Mouse (Mus musculus) heart, postnatal 0 days (tissue): ENCODE data around the gene Gm49380. TPM values are rescaled to one million over a fixed set of nuclear protein-coding genes. Genes with fewer than 3 reads are reported as not detected.

ENCODE experiments used
- ATAC-seq: fragments of 200-750 bp; cut with Nextera tagmentation; 2 replicates; pipeline ENCODE4 v1.8.0; 2017; ENCODE audit warnings: low read depth, moderate number of reproducible peaks, moderate library complexity; ENCODE audit not compliant: insufficient read depth
- DNase-seq: peaks from one replicate; pipeline ENCODE4 v3.0.0-alpha.2; 2016; ENCODE audit warnings: low spot score
- H3K27ac ChIP-seq: fragments of 300-500 bp; sonication (generic); 2 replicates; pipeline ENCODE4 v1.5.1; 2014; ENCODE audit warnings: low read depth, mild to moderate bottlenecking
- H3K27me3 ChIP-seq: fragments of 300-500 bp; sonication (generic); 2 replicates; pipeline ENCODE4 v1.6.1; 2014; ENCODE audit warnings: low read length, mixed read lengths; ENCODE audit not compliant: control insufficient read depth, insufficient read depth
- H3K36me3 ChIP-seq: fragments of 300-500 bp; sonication (generic); replicated peaks from 2 replicates; pipeline ENCODE4 v1.6.1; 2014; ENCODE audit warnings: low read length, mixed read lengths; ENCODE audit not compliant: control insufficient read depth, insufficient read depth
- H3K4me1 ChIP-seq: fragments of 300-500 bp; sonication (generic); 2 replicates; pipeline ENCODE4 v1.6.1; 2014; ENCODE audit warnings: antibody characterized with exemption; ENCODE audit not compliant: control insufficient read depth, insufficient read depth
- H3K4me2 ChIP-seq: fragments of 300-500 bp; sonication (generic); 2 replicates; pipeline ENCODE4 v1.6.1; 2014; ENCODE audit warnings: low read depth, mild to moderate bottlenecking, low read length, moderate library complexity
- H3K4me3 ChIP-seq: fragments of 300-500 bp; sonication (generic); 2 replicates; pipeline ENCODE4 v1.5.1; 2014; ENCODE audit warnings: low read depth, low read length
- H3K9ac ChIP-seq: fragments of 300-500 bp; sonication (generic); replicated peaks from 2 replicates; pipeline ENCODE4 v1.6.1; 2014; ENCODE audit warnings: low read depth, low read length, mixed read lengths
- H3K9me3 ChIP-seq: fragments of 300-500 bp; sonication (generic); replicated peaks from 2 replicates; pipeline ENCODE4 v1.6.1; 2016; ENCODE audit warnings: low read length; ENCODE audit not compliant: control insufficient read depth
- CTCF ChIP-seq: IDR thresholded peaks from 2 replicates; pipeline ENCODE4 v1.5.1; 2016; ENCODE audit warnings: antibody characterized with exemption, control low read depth, low read depth
- EP300 ChIP-seq: IDR thresholded peaks from 2 replicates; pipeline ENCODE4 v1.6.1; 2016; ENCODE audit warnings: antibody characterized with exemption, low read depth
- WGBS: fragments of 180-500 bp; shearing (Covaris S2); extraction: QIAGEN DNeasy Blood & Tissue Kit; methylation state at CpG from one replicate; pipeline ENCODE4 v1.1.7; 2014; 5-methylcytosine and 5-hydroxymethylcytosine counted together
- polyA plus RNA-seq: library from polyadenylated mRNA; unstranded; fragments of >200 nt; fragmentation: Nextera tagmentation; extraction: Ambion mirVana; gene quantifications from 2 replicates; pipeline ENCODE4 v1.2.1, GENCODE M21; 2015
- total RNA-seq: library from RNA; depleted of rRNA; stranded (reverse); fragments of >200 nt; gene quantifications from 2 replicates; pipeline ENCODE4 v1.2.3, GENCODE M21; 2014; ENCODE audit warnings: low replicate concordance

The Gm49380 gene
- total and polyA plus RNA-seq, 2 experiments from 2014 or later, result not detected

- Histone ChIP-seq H3K4me1 (peaks cover 29% of the 10 kb centered on the region), H3K27ac (peak overlapping the region; percentile 97), H3K9ac (peak overlapping the region; percentile 58), H3K27me3 (no peaks in the 10 kb centered on the region), H3K36me3 (no peaks in the 10 kb centered on the region), H3K4me3 (peak overlapping the region; percentile 50), H3K9me3 (no peaks in the 10 kb centered on the region), H3K4me2 (peak overlapping the region; percentile 86)
- TF ChIP-seq CTCF, result no peak
- TF ChIP-seq EP300, result peak; percentile 67
- under 1% methylated on average over 27 of the region's 27 CpGs for WGBS
- peak; percentile 62 for ATAC-seq
- peak; percentile 90 for DNase-seq
Observed at GRCm38 (mm10) chr9:44130034-44130433, 16.7 kb upstream of the Gm49380 start.

- peak; percentile 22 for ATAC-seq
- Histone ChIP-seq H3K4me2 (peak overlapping the region; percentile 86), H3K9ac (peak overlapping the region; percentile 58), H3K27ac (peak overlapping the region; percentile 97), H3K4me1 (peaks cover 29% of the 10 kb centered on the region), H3K9me3 (no peaks in the 10 kb centered on the region), H3K36me3 (no peaks in the 10 kb centered on the region), H3K4me3 (peak overlapping the region; percentile 50), H3K27me3 (no peaks in the 10 kb centered on the region)
- peak; percentile 56 for DNase-seq
- 2% methylated on average over 9 of the region's 9 CpGs for WGBS
- TF ChIP-seq CTCF, result no peak
- TF ChIP-seq EP300, result no peak
Observed at GRCm38 (mm10) chr9:44129633-44130032, 16.3 kb upstream of the Gm49380 start.

- peak overlapping the region; percentile 77 for H3K27ac ChIP-seq
- TF ChIP-seq CTCF, result no peak
- no peak for TF ChIP-seq EP300
- H3K36me3 ChIP-seq, result no peaks in the 10 kb centered on the region
- H3K4me1 ChIP-seq, result peaks cover 20% of the 10 kb centered on the region
- no peak overlapping the region for H3K4me2 ChIP-seq
- DNase-seq (peak; percentile 24), ATAC-seq (no peak)
- WGBS, result 47% methylated on average over 3 of the region's 3 CpGs
- H3K4me3 ChIP-seq, result no peak overlapping the region
- H3K27me3 ChIP-seq, result no peaks in the 10 kb centered on the region
- no peaks in the 10 kb centered on the region for H3K9me3 ChIP-seq
- H3K9ac ChIP-seq, result no peak overlapping the region
Observed at GRCm38 (mm10) chr9:44127351-44127801, 14.1 kb upstream of the Gm49380 start.

GRCm38 (mm10) chr9:44126746-44127145 lies 13.4 kb upstream of the Gm49380 start:
- H3K9me3 ChIP-seq, result no peaks in the 10 kb centered on the region
- peaks cover 20% of the 10 kb centered on the region for H3K4me1 ChIP-seq
- H3K36me3 ChIP-seq, result no peaks in the 10 kb centered on the region
- peak overlapping the region; percentile 77 for H3K27ac ChIP-seq
- 81% methylated on average over 3 of the region's 3 CpGs for WGBS
- H3K4me2 ChIP-seq, result no peak overlapping the region
- H3K27me3 ChIP-seq, result no peaks in the 10 kb centered on the region
- no peak overlapping the region for H3K4me3 ChIP-seq
- no peak overlapping the region for H3K9ac ChIP-seq
- TF ChIP-seq CTCF, result no peak
- no peak for TF ChIP-seq EP300
- ATAC-seq, result no peak
- DNase-seq, result no peak

GRCm38 (mm10) chr9:44125546-44126428 lies 12.5 kb upstream of the Gm49380 start:
- Histone ChIP-seq H3K27ac (peak overlapping the region; percentile 77), H3K4me1 (peaks cover 18% of the 10 kb centered on the region), H3K9ac (no peak overlapping the region), H3K4me2 (peak overlapping the region; percentile 47), H3K27me3 (no peaks in the 10 kb centered on the region), H3K36me3 (no peaks in the 10 kb centered on the region), H3K9me3 (no peaks in the 10 kb centered on the region), H3K4me3 (peak overlapping the region; percentile 16; the same call in 1 of the 2 replicates)
- TF ChIP-seq CTCF, result peak; percentile 92
- TF ChIP-seq EP300, result no peak
- no peak for ATAC-seq
- peak; percentile 84 for DNase-seq
- WGBS, result 30% methylated on average over 18 of the region's 18 CpGs
